Mouse (Mus musculus) midbrain, embryonic 14.5 days (tissue): ENCODE data around the gene Prss27. TPM values are rescaled to one million over a fixed set of nuclear protein-coding genes. Genes with fewer than 3 reads are reported as not detected.

Experiments
- ATAC-seq: fragments of 200-750 bp; cut with Nextera tagmentation; 2 replicates; pipeline ENCODE4 v1.8.0; 2017; ENCODE audit warnings: moderate number of reproducible peaks, moderate library complexity; ENCODE audit not compliant: low FRiP score, low TSS enrichment
- DNase-seq: peaks from one replicate; pipeline ENCODE4 v3.0.0-alpha.2; 2015
- H3K27ac ChIP-seq: fragments of 300-500 bp; sonication (generic); replicated peaks from 2 replicates; pipeline ENCODE4 v1.5.1; 2014; ENCODE audit warnings: mild to moderate bottlenecking, low read depth, low read length, moderate library complexity
- H3K27me3 ChIP-seq: fragments of 300-500 bp; sonication (generic); 2 replicates; pipeline ENCODE4 v1.6.1; 2014; ENCODE audit warnings: low read length, control low read depth, mixed read lengths; ENCODE audit not compliant: control insufficient read depth, insufficient read depth
- H3K36me3 ChIP-seq: fragments of 300-500 bp; sonication (generic); 2 replicates; pipeline ENCODE4 v1.6.1; 2014; ENCODE audit warnings: low read length, control low read depth; ENCODE audit not compliant: control insufficient read depth, insufficient read depth
- H3K4me1 ChIP-seq: fragments of 300-500 bp; sonication (generic); 2 replicates; pipeline ENCODE4 v1.6.1; 2014; ENCODE audit warnings: mild to moderate bottlenecking, antibody characterized with exemption, low read length, control low read depth; ENCODE audit not compliant: control insufficient read depth, insufficient read depth
- H3K4me2 ChIP-seq: fragments of 300-500 bp; sonication (generic); 2 replicates; pipeline ENCODE4 v1.6.1; 2014; ENCODE audit warnings: mild to moderate bottlenecking, low read length, moderate library complexity
- H3K4me3 ChIP-seq: fragments of 300-500 bp; sonication (generic); replicated peaks from 2 replicates; pipeline ENCODE4 v1.5.1; 2014; ENCODE audit warnings: low read depth, low read length
- H3K9ac ChIP-seq: fragments of 300-500 bp; sonication (generic); replicated peaks from 2 replicates; pipeline ENCODE4 v1.6.1; 2014; ENCODE audit warnings: mild to moderate bottlenecking, low read length, moderate library complexity
- H3K9me3 ChIP-seq: fragments of 300-500 bp; sonication (generic); 2 replicates; pipeline ENCODE4 v1.6.1; 2016; ENCODE audit warnings: low read length, control low read depth, mixed read lengths; ENCODE audit not compliant: control insufficient read depth
- WGBS: fragments of 180-500 bp; shearing (Covaris S2); extraction: QIAGEN DNeasy Blood & Tissue Kit; methylation state at CpG from one replicate; pipeline ENCODE4 v1.1.7; 2014; 5-methylcytosine and 5-hydroxymethylcytosine counted together
- polyA plus RNA-seq: library from polyadenylated mRNA; unstranded; fragments of >200 nt; fragmentation: Nextera tagmentation; extraction: Ambion mirVana; gene quantifications from 2 replicates; pipeline ENCODE4 v1.2.1, GENCODE M21; 2014

The Prss27 gene
- polyA plus RNA-seq, 1 experiment from 2014 or later, result 0.17 TPM

DNA sequence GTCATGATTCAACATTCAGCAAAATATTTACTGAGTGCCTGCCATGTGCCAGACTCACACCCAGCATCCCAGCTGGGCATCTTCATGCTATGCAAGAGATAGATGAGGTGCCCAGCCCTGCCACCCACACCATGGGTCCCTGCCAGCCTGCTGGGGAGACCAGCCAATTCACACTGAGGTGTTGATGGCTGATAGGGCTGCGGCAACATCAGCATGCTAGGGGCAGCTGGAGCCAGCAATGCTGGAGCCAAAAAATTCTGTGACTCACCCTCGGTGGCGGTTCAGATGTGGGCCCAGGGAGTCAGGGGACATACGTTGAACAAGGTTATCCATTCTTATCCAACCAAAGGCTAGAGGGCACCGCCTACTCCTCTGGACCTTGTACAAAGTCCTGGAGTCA lies 37.5 kb upstream of the Prss27 start:
- 82% methylated on average over 5 of the region's 5 CpGs for WGBS
- no peak for DNase-seq
- Histone ChIP-seq H3K27ac (no peak overlapping the region), H3K9ac (no peak overlapping the region), H3K9me3 (no peaks in the 10 kb centered on the region), H3K4me1 (no peaks in the 10 kb centered on the region), H3K27me3 (no peaks in the 10 kb centered on the region), H3K4me3 (no peak overlapping the region), H3K4me2 (no peak overlapping the region), H3K36me3 (no peaks in the 10 kb centered on the region)
- no peak for ATAC-seq

DNA sequence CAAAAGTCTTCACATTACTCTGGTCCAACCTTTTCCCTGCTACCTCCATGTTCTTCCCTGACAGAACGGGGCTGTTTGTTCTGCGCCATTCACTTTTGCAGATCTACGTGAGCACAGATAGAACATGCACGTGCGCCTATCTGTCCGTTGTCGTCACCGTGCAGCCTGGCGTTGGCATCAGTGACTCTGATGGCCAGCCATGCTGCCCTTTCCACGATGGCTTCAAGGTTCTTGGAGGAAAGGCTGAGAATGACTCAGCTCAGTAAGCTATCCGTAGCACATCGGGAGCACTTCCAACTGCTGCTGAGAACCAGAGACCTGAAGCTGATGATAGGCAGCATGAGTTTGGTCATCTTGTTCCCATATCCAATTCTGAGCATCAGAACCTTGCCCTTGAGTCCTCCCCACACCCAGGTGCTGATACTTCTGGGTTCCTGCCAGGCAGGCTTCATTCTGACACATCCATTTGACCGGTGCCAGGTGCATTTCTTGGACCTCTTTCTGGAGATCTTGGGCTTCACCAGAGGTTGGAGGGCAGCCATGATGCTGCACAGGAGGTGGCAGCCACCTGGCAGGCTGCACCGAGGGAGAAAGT lies 33.8 kb upstream of the Prss27 start:
- Histone ChIP-seq H3K36me3 (no peaks in the 10 kb centered on the region), H3K9me3 (no peaks in the 10 kb centered on the region), H3K27me3 (no peaks in the 10 kb centered on the region), H3K27ac (no peak overlapping the region), H3K9ac (no peak overlapping the region), H3K4me2 (no peak overlapping the region), H3K4me3 (no peak overlapping the region), H3K4me1 (no peaks in the 10 kb centered on the region)
- 93% methylated on average over 14 of the region's 14 CpGs for WGBS
- ATAC-seq (no peak), DNase-seq (no peak)

DNA sequence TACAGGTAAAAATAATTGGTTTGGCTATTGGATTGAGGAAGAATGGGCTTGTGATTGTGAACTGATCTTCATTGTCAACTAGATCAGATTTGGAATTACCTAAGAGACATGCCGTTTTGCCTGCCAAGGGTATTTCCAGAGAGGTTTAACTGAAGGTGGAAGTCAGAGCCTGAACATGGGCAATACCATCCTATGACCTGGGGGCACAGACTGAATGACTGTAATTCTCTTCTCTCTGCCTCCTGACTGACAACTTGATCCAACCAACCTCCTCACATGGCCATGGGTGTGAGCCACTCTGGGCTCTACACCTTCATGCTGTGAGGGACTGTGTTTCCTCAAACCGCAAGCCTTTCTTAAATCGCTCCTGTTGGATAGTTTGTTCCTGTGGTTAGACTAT lies 32.9 kb upstream of the Prss27 start:
- no peaks in the 10 kb centered on the region for H3K4me1 ChIP-seq
- 95% methylated on average over 3 of the region's 3 CpGs for WGBS
- ATAC-seq (no peak), DNase-seq (no peak)
- no peaks in the 10 kb centered on the region for H3K9me3 ChIP-seq
- no peak overlapping the region for H3K4me2 ChIP-seq
- H3K4me3 ChIP-seq, result no peak overlapping the region
- no peak overlapping the region for H3K9ac ChIP-seq
- no peak overlapping the region for H3K27ac ChIP-seq
- no peaks in the 10 kb centered on the region for H3K36me3 ChIP-seq
- H3K27me3 ChIP-seq, result no peaks in the 10 kb centered on the region

DNA sequence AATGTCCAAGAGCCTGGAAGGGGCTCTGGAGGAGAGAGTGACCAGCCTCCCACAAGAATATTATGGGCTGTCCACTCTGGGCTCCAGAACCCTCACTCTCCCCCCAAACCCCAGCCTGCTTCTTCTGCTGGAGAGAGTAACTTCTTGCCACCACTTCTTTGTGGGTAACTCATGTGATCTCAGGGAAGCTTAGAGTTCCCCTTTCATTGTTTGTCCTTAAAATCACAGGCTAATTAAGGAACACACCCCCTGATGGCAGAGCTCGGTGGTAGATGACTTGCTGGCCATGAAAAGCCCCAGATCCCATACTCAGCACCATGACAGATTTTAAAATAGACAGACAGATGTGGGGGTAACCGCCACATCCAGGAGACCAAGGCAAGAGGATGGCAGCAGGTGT lies 31.0 kb upstream of the Prss27 start:
- DNase-seq, result no peak
- H3K4me3 ChIP-seq, result no peak overlapping the region
- WGBS, result 43% methylated on average over 2 of the region's 2 CpGs
- H3K9ac ChIP-seq, result no peak overlapping the region
- no peak for ATAC-seq
- no peaks in the 10 kb centered on the region for H3K4me1 ChIP-seq
- no peak overlapping the region for H3K27ac ChIP-seq
- no peaks in the 10 kb centered on the region for H3K36me3 ChIP-seq
- no peaks in the 10 kb centered on the region for H3K27me3 ChIP-seq
- H3K9me3 ChIP-seq, result no peaks in the 10 kb centered on the region
- H3K4me2 ChIP-seq, result no peak overlapping the region

DNA sequence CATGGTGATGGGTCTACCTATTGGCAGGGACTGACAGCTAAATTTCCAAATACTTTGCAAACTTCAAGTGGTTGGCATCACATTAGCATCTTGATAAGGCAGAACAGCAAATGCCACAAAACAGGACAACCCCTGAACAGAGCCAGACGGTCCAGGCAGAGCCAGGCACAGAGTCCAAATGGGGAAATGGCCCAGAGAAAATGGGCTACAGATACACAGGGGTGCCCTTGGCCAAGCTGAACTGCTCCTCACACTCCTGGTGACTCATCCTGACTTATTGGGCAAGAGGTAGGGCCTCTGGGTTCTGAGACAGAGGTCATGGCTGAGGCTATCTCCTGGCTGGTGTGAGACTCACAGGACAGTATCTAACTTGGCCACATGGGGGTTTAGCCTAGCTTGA lies 30.6 kb upstream of the Prss27 start:
- H3K27ac ChIP-seq, result no peak overlapping the region
- H3K9ac ChIP-seq, result no peak overlapping the region
- DNase-seq (no peak), ATAC-seq (no peak)
- WGBS, result 60% methylated on average over 1 of the region's 1 CpGs
- H3K36me3 ChIP-seq, result no peaks in the 10 kb centered on the region
- no peaks in the 10 kb centered on the region for H3K9me3 ChIP-seq
- H3K4me2 ChIP-seq, result no peak overlapping the region
- H3K4me1 ChIP-seq, result no peaks in the 10 kb centered on the region
- no peak overlapping the region for H3K4me3 ChIP-seq
- H3K27me3 ChIP-seq, result no peaks in the 10 kb centered on the region

DNA sequence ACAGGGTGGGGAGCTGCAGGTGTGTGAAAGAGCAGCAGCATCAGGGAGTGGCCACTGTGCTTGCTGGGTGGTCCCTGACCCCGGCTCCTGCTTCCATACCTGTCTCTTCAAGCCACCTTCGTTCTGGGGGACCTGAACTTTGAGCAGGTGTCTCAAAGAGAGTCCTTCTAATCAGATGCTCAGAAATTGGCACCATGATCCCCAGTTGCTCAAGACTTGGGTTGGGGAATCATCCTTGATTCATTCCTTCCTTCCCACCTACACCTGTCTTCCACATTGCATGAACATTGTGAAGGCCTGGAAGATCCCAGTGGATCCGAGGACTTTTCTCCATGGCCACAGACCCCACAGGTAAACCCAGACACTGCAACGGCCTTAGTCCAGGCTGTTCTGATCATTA lies 29.8 kb upstream of the Prss27 start:
- no peak for ATAC-seq
- no peak overlapping the region for H3K4me3 ChIP-seq
- no peaks in the 10 kb centered on the region for H3K27me3 ChIP-seq
- H3K36me3 ChIP-seq, result no peaks in the 10 kb centered on the region
- no peaks in the 10 kb centered on the region for H3K4me1 ChIP-seq
- 82% methylated on average over 4 of the region's 4 CpGs for WGBS
- H3K27ac ChIP-seq, result no peak overlapping the region
- H3K9me3 ChIP-seq, result no peaks in the 10 kb centered on the region
- no peak overlapping the region for H3K4me2 ChIP-seq
- DNase-seq, result no peak
- H3K9ac ChIP-seq, result no peak overlapping the region

DNA sequence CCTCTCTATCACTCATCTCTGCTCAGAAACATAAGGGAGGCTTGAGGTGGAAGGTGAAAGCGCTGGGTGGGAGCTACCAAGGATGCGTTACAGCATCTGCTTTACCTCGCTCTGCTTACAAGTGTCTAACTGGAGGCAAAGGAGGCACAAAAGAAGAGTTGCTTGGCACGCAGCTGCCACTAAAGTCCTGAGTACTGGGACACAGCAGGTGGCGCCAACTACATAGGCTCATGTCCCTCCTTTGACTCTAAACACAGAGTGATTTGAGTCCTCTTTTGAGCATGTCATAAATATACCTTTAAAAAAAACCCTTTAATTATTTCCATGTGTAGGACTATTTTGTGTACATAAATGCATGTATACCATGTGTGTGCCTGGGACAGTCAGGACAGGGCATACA lies 28.3 kb upstream of the Prss27 start:
- Histone ChIP-seq H3K4me2 (no peak overlapping the region), H3K9me3 (no peaks in the 10 kb centered on the region), H3K9ac (no peak overlapping the region), H3K4me1 (no peaks in the 10 kb centered on the region), H3K36me3 (no peaks in the 10 kb centered on the region), H3K27ac (no peak overlapping the region), H3K4me3 (no peak overlapping the region), H3K27me3 (no peaks in the 10 kb centered on the region)
- DNase-seq (no peak), ATAC-seq (no peak)
- WGBS, result 60% methylated on average over 5 of the region's 5 CpGs

DNA sequence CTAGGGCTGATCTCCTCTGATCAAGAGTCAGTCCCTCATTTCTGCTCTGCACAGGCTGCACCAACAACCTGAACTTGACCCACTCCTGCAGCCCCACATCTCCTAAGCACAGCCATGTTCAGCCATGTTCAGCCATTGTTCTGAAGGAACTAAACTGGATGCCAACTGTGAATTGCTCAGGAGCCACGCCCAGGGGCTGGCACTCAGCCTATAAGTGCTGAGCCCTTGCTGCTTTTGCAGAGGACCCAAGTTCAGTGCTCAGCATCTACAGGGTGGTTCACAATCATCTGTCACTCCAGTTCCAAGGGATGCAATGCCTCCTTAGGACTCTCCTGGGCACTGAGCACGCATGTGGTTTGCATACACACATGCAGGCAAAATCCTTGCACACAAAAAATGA lies 25.0 kb upstream of the Prss27 start:
- no peak overlapping the region for H3K4me2 ChIP-seq
- H3K9me3 ChIP-seq, result no peaks in the 10 kb centered on the region
- 88% methylated on average over 2 of the region's 2 CpGs for WGBS
- no peaks in the 10 kb centered on the region for H3K27me3 ChIP-seq
- no peak overlapping the region for H3K4me3 ChIP-seq
- H3K27ac ChIP-seq, result no peak overlapping the region
- H3K4me1 ChIP-seq, result no peaks in the 10 kb centered on the region
- ATAC-seq, result no peak
- no peaks in the 10 kb centered on the region for H3K36me3 ChIP-seq
- no peak overlapping the region for H3K9ac ChIP-seq
- no peak for DNase-seq

DNA sequence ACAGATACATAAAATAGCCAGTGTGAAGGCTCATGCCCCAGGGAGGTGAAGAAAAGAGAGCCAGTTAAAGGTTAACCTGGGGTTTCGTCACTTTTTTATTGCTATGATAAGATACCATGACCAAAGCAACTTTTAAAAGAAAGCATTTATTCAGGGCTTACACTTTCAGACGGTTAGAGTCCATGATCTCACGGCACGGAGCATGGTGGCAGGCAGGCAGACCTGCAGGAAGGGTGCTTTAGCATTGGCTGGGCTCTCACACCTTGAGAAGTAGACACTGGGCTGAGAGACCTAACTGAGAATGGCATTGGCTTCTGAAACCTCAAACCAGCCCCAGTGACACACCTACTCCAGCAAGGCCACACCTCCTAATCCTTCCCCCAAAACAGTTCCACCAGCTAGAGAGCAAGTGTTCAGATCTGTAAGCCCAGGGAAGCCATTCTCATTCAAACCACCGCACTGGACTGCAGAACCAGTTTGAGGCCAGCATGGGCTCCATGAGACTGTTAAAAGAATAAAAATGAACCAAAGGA lies 23.4 kb upstream of the Prss27 start:
- H3K27ac ChIP-seq, result no peak overlapping the region
- no peak overlapping the region for H3K9ac ChIP-seq
- H3K36me3 ChIP-seq, result no peaks in the 10 kb centered on the region
- WGBS, result 89% methylated on average over 5 of the region's 5 CpGs
- DNase-seq, result no peak
- no peak overlapping the region for H3K4me3 ChIP-seq
- H3K27me3 ChIP-seq, result no peaks in the 10 kb centered on the region
- no peaks in the 10 kb centered on the region for H3K9me3 ChIP-seq
- no peak for ATAC-seq
- H3K4me2 ChIP-seq, result no peak overlapping the region
- no peaks in the 10 kb centered on the region for H3K4me1 ChIP-seq
